Mouse (Mus musculus) midbrain, embryonic 13.5 days (tissue): ENCODE data around the gene Mecom. TPM values are rescaled to one million over a fixed set of nuclear protein-coding genes. Genes with fewer than 3 reads are reported as not detected.

ENCODE experiments used
- ATAC-seq: fragments of 200-750 bp; cut with Nextera tagmentation; 2 replicates; pipeline ENCODE4 v1.8.0; 2017; ENCODE audit warnings: mild to moderate bottlenecking, moderate TSS enrichment, moderate library complexity
- H3K27ac ChIP-seq: fragments of 300-500 bp; sonication (generic); 2 replicates; pipeline ENCODE4 v1.5.1; 2015; ENCODE audit warnings: inconsistent platforms, mild to moderate bottlenecking, moderate library complexity
- H3K27me3 ChIP-seq: fragments of 300-500 bp; sonication (generic); 2 replicates; pipeline ENCODE4 v1.6.1; 2015; ENCODE audit warnings: mild to moderate bottlenecking, inconsistent platforms
- H3K36me3 ChIP-seq: fragments of 300-500 bp; sonication (generic); 2 replicates; pipeline ENCODE4 v1.6.1; 2015; ENCODE audit warnings: mild to moderate bottlenecking, inconsistent platforms
- H3K4me1 ChIP-seq: fragments of 300-500 bp; sonication (generic); replicated peaks from 2 replicates; pipeline ENCODE4 v1.6.1; 2015; ENCODE audit warnings: inconsistent platforms
- H3K4me2 ChIP-seq: fragments of 300-500 bp; sonication (generic); replicated peaks from 2 replicates; pipeline ENCODE4 v1.6.1; 2015; ENCODE audit warnings: moderate library complexity, mild to moderate bottlenecking, inconsistent platforms
- H3K4me3 ChIP-seq: fragments of 300-500 bp; sonication (generic); replicated peaks from 2 replicates; pipeline ENCODE4 v1.5.1; 2015; ENCODE audit warnings: mild to moderate bottlenecking, inconsistent platforms
- H3K9ac ChIP-seq: fragments of 300-500 bp; sonication (generic); replicated peaks from 2 replicates; pipeline ENCODE4 v1.6.1; 2015; ENCODE audit warnings: mild to moderate bottlenecking, inconsistent platforms
- H3K9me3 ChIP-seq: fragments of 300-500 bp; sonication (generic); 2 replicates; pipeline ENCODE4 v1.6.1; 2016; ENCODE audit warnings: mild to moderate bottlenecking, inconsistent platforms
- WGBS: fragments of 180-500 bp; shearing (Covaris S2); methylation state at CpG from one replicate; pipeline ENCODE4 v1.1.7; 2015; 5-methylcytosine and 5-hydroxymethylcytosine counted together
- polyA plus RNA-seq: library from polyadenylated mRNA; unstranded; fragments of >200 nt; fragmentation: Nextera tagmentation; extraction: Ambion mirVana; gene quantifications from 2 replicates; pipeline ENCODE4 v1.2.1, GENCODE M21; 2015

Gene Mecom
- polyA plus RNA-seq, 1 experiment from 2014 or later = 11.1 TPM

DNA sequence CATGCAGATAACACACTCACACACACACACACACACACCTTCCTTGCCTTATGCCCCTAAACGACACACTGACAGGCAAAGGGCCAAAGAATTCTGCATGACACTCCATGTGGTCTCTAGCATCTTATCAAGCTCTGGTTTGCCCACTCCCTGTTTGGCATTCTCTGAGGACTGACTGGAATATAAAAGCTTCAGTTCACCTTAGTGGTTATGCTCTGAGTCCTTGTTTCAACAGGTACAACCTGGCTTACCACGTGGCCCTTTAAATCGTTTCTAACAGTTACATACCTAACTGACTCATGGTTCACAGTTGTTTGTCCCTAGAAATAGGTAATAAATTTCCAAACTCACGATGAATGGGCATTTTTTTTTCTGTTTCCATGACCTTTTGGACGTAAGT, 499.0 kb downstream of the Mecom start:
- WGBS = 89% methylated on average over 5 of the region's 5 CpGs
- Histone ChIP-seq H3K4me3 (no peak overlapping the region), H3K9me3 (no peaks in the 10 kb centered on the region), H3K27ac (no peak overlapping the region), H3K4me2 (no peak overlapping the region), H3K9ac (no peak overlapping the region), H3K4me1 (no peaks in the 10 kb centered on the region), H3K36me3 (no peaks in the 10 kb centered on the region), H3K27me3 (no peaks in the 10 kb centered on the region)
- ATAC-seq = no peak

GRCm38 (mm10) chr3:30048157-30048556, 499.7 kb downstream of the Mecom start:
- Histone ChIP-seq H3K4me1 (no peaks in the 10 kb centered on the region), H3K9me3 (no peaks in the 10 kb centered on the region), H3K36me3 (no peaks in the 10 kb centered on the region), H3K27me3 (no peaks in the 10 kb centered on the region), H3K4me2 (no peak overlapping the region), H3K9ac (no peak overlapping the region), H3K4me3 (no peak overlapping the region), H3K27ac (no peak overlapping the region)
- 39% methylated on average over 4 of the region's 4 CpGs for WGBS
- no peak for ATAC-seq

- H3K9ac ChIP-seq = no peak overlapping the region
- WGBS = 99% methylated on average over 3 of the region's 3 CpGs
- no peak overlapping the region for H3K4me3 ChIP-seq
- no peaks in the 10 kb centered on the region for H3K9me3 ChIP-seq
- no peaks in the 10 kb centered on the region for H3K4me1 ChIP-seq
- H3K27me3 ChIP-seq = no peaks in the 10 kb centered on the region
- no peak for ATAC-seq
- no peak overlapping the region for H3K4me2 ChIP-seq
- no peak overlapping the region for H3K27ac ChIP-seq
- no peaks in the 10 kb centered on the region for H3K36me3 ChIP-seq
Measured at GRCm38 (mm10) chr3:30043525-30043924, 504.3 kb downstream of the Mecom start.

DNA sequence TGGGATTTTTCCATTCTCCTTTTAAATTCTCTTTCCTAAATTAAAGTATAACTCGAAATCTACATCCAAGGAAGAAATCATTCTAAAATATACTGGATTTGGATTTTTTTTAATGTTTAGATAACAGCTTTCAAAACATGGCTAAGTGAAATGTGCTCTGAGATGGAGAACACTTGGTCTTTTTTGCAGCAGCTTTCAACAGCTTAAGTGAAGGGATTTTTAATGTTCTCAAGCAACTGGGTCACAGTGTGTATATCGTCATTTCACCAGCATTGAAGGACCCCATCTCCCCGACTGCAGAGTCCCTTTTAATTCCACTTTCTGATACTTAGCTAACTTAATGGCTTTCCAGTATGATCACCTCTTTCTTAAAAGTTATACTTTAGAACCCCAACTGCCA, 509.3 kb downstream of the Mecom start:
- Histone ChIP-seq H3K27me3 (no peaks in the 10 kb centered on the region), H3K9ac (no peak overlapping the region), H3K4me2 (no peak overlapping the region), H3K9me3 (no peaks in the 10 kb centered on the region), H3K36me3 (no peaks in the 10 kb centered on the region), H3K27ac (no peak overlapping the region), H3K4me1 (no peaks in the 10 kb centered on the region), H3K4me3 (no peak overlapping the region)
- ATAC-seq = no peak
- WGBS = 83% methylated on average over 3 of the region's 3 CpGs

DNA sequence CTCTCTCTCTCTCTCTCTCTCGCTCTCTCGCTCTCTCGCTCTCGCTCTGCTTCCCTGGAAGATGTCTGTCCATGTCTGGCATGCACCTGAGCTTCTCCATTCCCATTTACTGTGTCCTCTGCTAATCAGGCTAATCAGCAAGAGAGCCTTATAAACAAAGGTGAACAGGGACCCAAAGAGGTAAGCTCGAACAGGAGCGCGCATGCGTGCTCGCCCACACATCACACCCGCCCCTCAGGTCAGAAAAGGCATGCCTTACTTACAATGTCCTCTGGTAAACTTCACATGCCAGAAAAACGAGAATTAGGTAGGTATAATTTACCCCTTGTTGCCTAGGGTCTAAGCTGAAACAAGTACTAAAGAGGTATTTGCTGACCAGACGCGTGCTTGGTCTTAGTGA, 527.8 kb downstream of the Mecom start:
- no peaks in the 10 kb centered on the region for H3K36me3 ChIP-seq
- H3K27me3 ChIP-seq = peaks cover 9% of the 10 kb centered on the region
- no peak for ATAC-seq
- no peak overlapping the region for H3K9ac ChIP-seq
- H3K27ac ChIP-seq = no peak overlapping the region
- H3K4me2 ChIP-seq = no peak overlapping the region
- 0 out of 2 replicates have a peak, but pooled peaks cover 3% of the 10 kb centered on the region for H3K4me1 ChIP-seq
- H3K4me3 ChIP-seq = no peak overlapping the region
- 92% methylated on average over 13 of the region's 13 CpGs for WGBS
- H3K9me3 ChIP-seq = no peaks in the 10 kb centered on the region

DNA sequence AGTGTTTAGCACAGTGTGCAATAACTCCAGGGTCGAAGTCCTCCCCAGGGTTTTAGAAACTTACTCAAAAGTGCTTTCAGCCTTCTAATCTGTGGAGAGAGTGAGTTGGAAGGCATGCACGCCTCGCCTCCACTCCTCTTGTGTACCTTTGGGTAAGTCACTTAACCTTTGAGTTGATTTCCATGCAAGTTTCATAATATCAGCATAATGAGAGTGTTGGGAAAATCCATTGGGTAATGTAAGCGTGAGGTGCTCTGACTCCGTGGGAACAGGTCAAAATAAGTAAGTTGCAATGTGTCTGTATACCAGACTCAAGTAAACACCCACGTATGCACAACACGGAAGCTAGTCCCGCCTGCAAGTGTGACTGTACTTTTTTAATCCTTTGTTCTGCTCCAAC, 528.4 kb downstream of the Mecom start:
- 74% methylated on average over 8 of the region's 8 CpGs for WGBS
- ATAC-seq = no peak

GRCm38 (mm10) chr3:30018202-30018601, 529.6 kb downstream of the Mecom start:
- Histone ChIP-seq H3K4me3 (no peak overlapping the region), H3K9ac (no peak overlapping the region), H3K4me2 (no peak overlapping the region), H3K36me3 (no peaks in the 10 kb centered on the region), H3K4me1 (peaks cover 4% of the 10 kb centered on the region), H3K27ac (no peak overlapping the region), H3K27me3 (peaks cover 9% of the 10 kb centered on the region), H3K9me3 (no peaks in the 10 kb centered on the region)
- WGBS = 48% methylated on average over 12 of the region's 12 CpGs
- no peak for ATAC-seq

More for the DNA sequence above, 528.4 kb downstream of the Mecom start:
- no peaks in the 10 kb centered on the region for H3K9me3 ChIP-seq
- no peak overlapping the region for H3K4me2 ChIP-seq
- no peak overlapping the region for H3K4me3 ChIP-seq
- H3K27me3 ChIP-seq = peaks cover 9% of the 10 kb centered on the region
- H3K9ac ChIP-seq = no peak overlapping the region
- H3K27ac ChIP-seq = no peak overlapping the region
- 0 out of 2 replicates have a peak, but pooled peaks cover 3% of the 10 kb centered on the region for H3K4me1 ChIP-seq
- no peaks in the 10 kb centered on the region for H3K36me3 ChIP-seq

DNA sequence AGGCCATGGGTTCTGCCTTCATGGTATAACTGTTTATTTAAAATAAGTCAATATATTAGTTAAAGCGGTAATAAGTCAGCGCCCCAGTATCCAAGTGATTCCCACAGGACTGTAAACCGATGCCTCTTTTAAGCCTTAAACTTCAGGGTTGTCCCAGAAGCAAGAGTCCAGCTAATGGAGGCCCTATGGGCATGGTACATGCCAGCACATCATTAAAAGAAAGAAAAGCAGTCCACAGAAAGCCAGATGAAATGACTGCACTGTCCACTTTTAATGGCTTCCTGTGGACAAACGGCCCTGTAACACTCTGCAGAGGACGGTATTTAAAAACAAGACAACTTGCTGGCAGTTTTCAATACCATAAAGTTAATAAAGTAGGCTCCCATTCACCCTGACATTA, 531.0 kb downstream of the Mecom start:
- no peak overlapping the region for H3K9ac ChIP-seq
- 78% methylated on average over 5 of the region's 5 CpGs for WGBS
- H3K27me3 ChIP-seq = peaks cover 11% of the 10 kb centered on the region
- no peak overlapping the region for H3K4me3 ChIP-seq
- H3K9me3 ChIP-seq = no peaks in the 10 kb centered on the region
- H3K27ac ChIP-seq = no peak overlapping the region
- no peak overlapping the region for H3K4me2 ChIP-seq
- no peak for ATAC-seq
- H3K4me1 ChIP-seq = peaks cover 17% of the 10 kb centered on the region
- H3K36me3 ChIP-seq = no peaks in the 10 kb centered on the region

DNA sequence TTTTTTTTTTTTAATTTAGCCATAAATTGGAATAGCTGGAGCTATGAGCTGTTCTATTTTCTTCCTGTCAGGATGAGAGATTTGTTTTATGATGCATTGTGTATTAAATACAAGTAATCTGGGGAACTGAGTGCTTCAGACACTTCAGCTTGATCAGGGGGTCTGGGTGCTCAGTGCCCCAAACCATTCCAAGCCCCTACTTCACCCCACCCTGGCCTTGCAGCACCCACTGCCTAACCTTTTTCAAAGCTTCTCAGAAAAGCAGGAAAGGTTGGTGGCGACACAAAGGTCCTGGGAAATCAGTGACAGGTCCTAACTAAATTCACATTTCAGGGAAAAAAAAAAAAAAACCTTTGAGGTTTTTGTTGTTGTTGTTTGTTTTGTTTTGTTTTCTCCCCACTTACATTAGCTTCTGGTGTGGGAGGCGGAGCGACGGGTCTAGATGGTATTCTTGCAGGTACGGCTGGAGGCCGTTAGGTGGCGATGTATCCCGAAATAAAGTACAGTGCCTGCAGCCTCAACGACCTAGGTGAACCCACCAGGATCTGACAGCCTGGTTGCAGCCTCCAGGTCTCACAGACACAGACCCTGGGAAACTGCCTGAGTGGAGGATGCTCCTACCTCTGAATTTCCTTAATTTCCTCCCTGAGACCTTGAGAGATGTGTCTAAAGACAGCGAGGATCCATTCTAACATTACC, 532.7 kb downstream of the Mecom start:
- Histone ChIP-seq H3K9me3 (no peaks in the 10 kb centered on the region), H3K27me3 (peaks cover 22% of the 10 kb centered on the region), H3K36me3 (no peaks in the 10 kb centered on the region), H3K4me3 (no peak overlapping the region), H3K4me1 (peaks cover 27% of the 10 kb centered on the region), H3K27ac (no peak overlapping the region), H3K4me2 (no peak overlapping the region), H3K9ac (no peak overlapping the region)
- 10% methylated on average over 10 of the region's 10 CpGs for WGBS
- ATAC-seq = peak; percentile 75

- H3K9ac ChIP-seq = no peak overlapping the region
- no peak overlapping the region for H3K4me2 ChIP-seq
- peaks cover 22% of the 10 kb centered on the region for H3K27me3 ChIP-seq
- H3K4me3 ChIP-seq = no peak overlapping the region
- ATAC-seq = no peak
- no peak overlapping the region for H3K27ac ChIP-seq
- 40% methylated on average over 1 of the region's 1 CpGs for WGBS
- peaks cover 27% of the 10 kb centered on the region for H3K4me1 ChIP-seq
- H3K36me3 ChIP-seq = no peaks in the 10 kb centered on the region
- H3K9me3 ChIP-seq = no peaks in the 10 kb centered on the region
Measured at GRCm38 (mm10) chr3:30014279-30014678, 533.5 kb downstream of the Mecom start.

- H3K4me2 ChIP-seq = peak overlapping the region; percentile 80
- peak overlapping the region; percentile 60 for H3K9ac ChIP-seq
- H3K27me3 ChIP-seq = peaks cover 22% of the 10 kb centered on the region
- ATAC-seq = peak; percentile 18; the same call in 1 of the 2 replicates
- H3K27ac ChIP-seq = no peak overlapping the region
- H3K4me1 ChIP-seq = peaks cover 27% of the 10 kb centered on the region
- H3K9me3 ChIP-seq = no peaks in the 10 kb centered on the region
- WGBS = 0% methylated on average over 1 of the region's 1 CpGs
- no peaks in the 10 kb centered on the region for H3K36me3 ChIP-seq
- H3K4me3 ChIP-seq = peak overlapping the region; percentile 52
Measured at GRCm38 (mm10) chr3:30013416-30013815, 534.4 kb downstream of the Mecom start.

GRCm38 (mm10) chr3:30012666-30013365, 535.0 kb downstream of the Mecom start:
- Histone ChIP-seq H3K4me1 (peaks cover 24% of the 10 kb centered on the region), H3K4me3 (peak overlapping the region; percentile 52), H3K4me2 (peak overlapping the region; percentile 80), H3K36me3 (no peaks in the 10 kb centered on the region), H3K9me3 (no peaks in the 10 kb centered on the region), H3K9ac (peak overlapping the region; percentile 60), H3K27me3 (peaks cover 22% of the 10 kb centered on the region), H3K27ac (peak overlapping the region; percentile 46)
- peak; percentile 71 for ATAC-seq
- WGBS = under 1% methylated on average over 29 of the region's 29 CpGs
